Comparison of ENCODE assay signal across 8 mouse cellular contexts in the genomic region with DNA sequence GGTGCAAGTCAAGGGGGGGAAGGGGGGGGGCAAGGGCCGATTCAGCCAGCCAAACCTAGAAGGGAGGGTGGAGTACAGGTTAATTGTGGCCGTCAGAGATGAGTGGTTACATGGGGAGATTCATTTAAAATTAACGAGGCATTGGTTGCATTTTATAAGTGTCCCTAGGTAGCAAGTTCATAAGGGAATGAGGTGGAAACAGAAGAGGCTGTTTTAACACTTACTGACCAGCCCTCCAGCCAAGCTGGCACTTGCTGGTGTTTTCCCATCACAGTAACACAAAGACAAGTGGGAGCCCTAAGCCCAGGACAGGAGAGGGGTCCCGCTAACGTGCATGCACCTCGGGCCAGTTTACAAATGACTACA.
A peak's percentile ranks its signal among the peaks of the same experiment; 100 is the strongest.
DNase-seq lines count a peak whose midpoint lies in the region; ATAC-seq and TF ChIP-seq lines count a peak whose summit lies in the region.

No protein-coding gene starts in this region.

- no peak for ATAC-seq in heart, postnatal 0 days (ENCODE audit: insufficient read depth, low read depth)
- peak; percentile 31; the same call in 1 of the 2 replicates for ATAC-seq in stomach, embryonic 15.5 days (ENCODE audit: insufficient read depth, low FRiP score, low read depth)
- no peak for ATAC-seq in stomach, postnatal 0 days (ENCODE audit: low FRiP score, low TSS enrichment)

- H3K27ac ChIP-seq in heart, postnatal 0 days (ENCODE audit: low read depth), result no peak overlapping the region
- H3K27ac ChIP-seq in stomach, embryonic 15.5 days, result no peak overlapping the region
- H3K27ac ChIP-seq in stomach, postnatal 0 days (replicated peaks), result no peak overlapping the region
- peak overlapping the region; percentile 86 for H3K27ac ChIP-seq in limb, embryonic 10.5 days

- no peak for DNase-seq in heart, postnatal 0 days (ENCODE audit: low spot score)
- DNase-seq in heart, postnatal 36 days, result no peak
- no peak for DNase-seq in stomach, postnatal 0 days (ENCODE audit: low spot score)
- DNase-seq in limb, embryonic 10.5 days (ENCODE audit: low spot score), result peak; percentile 47
- no peak for DNase-seq in layer of hippocampus, postnatal 14 days (ENCODE audit: low spot score in 2 of 2)
- no peak for DNase-seq in adrenal gland, adult 18-20 months (ENCODE audit: low spot score in 2 of 2)
- DNase-seq in ovary, postnatal 14 days (ENCODE audit: low spot score), result no peak

- intact Hi-C loops in heart, postnatal 36 days (cut with DNase I), result no loop called here

- peak overlapping the region; percentile 48 for H3K4me2 ChIP-seq in heart, postnatal 0 days (ENCODE audit: low read depth, low read length)
- peak overlapping the region; percentile 9; the same call in 1 of the 2 replicates for H3K4me2 ChIP-seq in stomach, embryonic 15.5 days
- H3K4me2 ChIP-seq in stomach, postnatal 0 days (replicated peaks; ENCODE audit: low read depth), result no peak overlapping the region

- peaks cover 4% of the 10 kb centered on the region; the same call in 1 of the 2 replicates for H3K9me3 ChIP-seq in heart, postnatal 0 days (replicated peaks; ENCODE audit: control insufficient read depth, low read length)
- no peaks in the 10 kb centered on the region for H3K9me3 ChIP-seq in stomach, embryonic 15.5 days
- H3K9me3 ChIP-seq in stomach, postnatal 0 days (ENCODE audit: control insufficient read depth, low read length), result no peaks in the 10 kb centered on the region
- H3K9me3 ChIP-seq in limb, embryonic 10.5 days (replicated peaks), result no peaks in the 10 kb centered on the region

- no peak overlapping the region for H3K4me3 ChIP-seq in heart, postnatal 0 days (ENCODE audit: low read depth, low read length)
- no peak overlapping the region for H3K4me3 ChIP-seq in stomach, embryonic 15.5 days (replicated peaks)
- H3K4me3 ChIP-seq in stomach, postnatal 0 days (ENCODE audit: low read depth, low read length), result no peak overlapping the region
- H3K4me3 ChIP-seq in limb, embryonic 10.5 days, result peak overlapping the region; percentile 27

- H3K4me1 ChIP-seq in heart, postnatal 0 days (ENCODE audit: control insufficient read depth, insufficient read depth), result peaks cover 25% of the 10 kb centered on the region
- H3K4me1 ChIP-seq in stomach, embryonic 15.5 days, result peaks cover 18% of the 10 kb centered on the region
- H3K4me1 ChIP-seq in stomach, postnatal 0 days (replicated peaks; ENCODE audit: control insufficient read depth, insufficient read depth), result 0 out of 2 replicates have a peak, but pooled peaks cover 2% of the 10 kb centered on the region
- peaks cover 66% of the 10 kb centered on the region for H3K4me1 ChIP-seq in limb, embryonic 10.5 days

- no peak for TF ChIP-seq CTCF in heart, postnatal 0 days (IDR thresholded peaks at IDR 0.05; ENCODE audit: low read depth)
- no peak for TF ChIP-seq CTCF in stomach, postnatal 0 days (IDR thresholded peaks at IDR 0.05; ENCODE audit: low read depth)

- no peaks in the 10 kb centered on the region for H3K27me3 ChIP-seq in heart, postnatal 0 days (ENCODE audit: control insufficient read depth, insufficient read depth, low read length)
- H3K27me3 ChIP-seq in stomach, embryonic 15.5 days (replicated peaks), result no peaks in the 10 kb centered on the region
- H3K27me3 ChIP-seq in stomach, postnatal 0 days (ENCODE audit: control insufficient read depth, insufficient read depth, low read length), result no peaks in the 10 kb centered on the region
- H3K27me3 ChIP-seq in limb, embryonic 10.5 days (ENCODE audit: low read depth, poor library complexity, severe bottlenecking), result 0 out of 2 replicates have a peak, but pooled peaks cover 4% of the 10 kb centered on the region

- TF ChIP-seq EP300 in heart, postnatal 0 days (IDR thresholded peaks at IDR 0.05; ENCODE audit: low read depth), result no peak; the same call in 1 of the 2 replicates
- TF ChIP-seq EP300 in stomach, postnatal 0 days (optimal IDR thresholded peaks at IDR 0.05), result no peak

- H3K9ac ChIP-seq in heart, postnatal 0 days (replicated peaks; ENCODE audit: low read depth, low read length), result peak overlapping the region; percentile 44; the same call in 1 of the 2 replicates
- H3K9ac ChIP-seq in stomach, embryonic 15.5 days, result no peak overlapping the region
- no peak overlapping the region for H3K9ac ChIP-seq in stomach, postnatal 0 days (ENCODE audit: low read length)

- H3K36me3 ChIP-seq in heart, postnatal 0 days (replicated peaks; ENCODE audit: control insufficient read depth, insufficient read depth, low read length), result no peaks in the 10 kb centered on the region
- H3K36me3 ChIP-seq in stomach, embryonic 15.5 days, result no peaks in the 10 kb centered on the region
- H3K36me3 ChIP-seq in stomach, postnatal 0 days (ENCODE audit: control insufficient read depth, insufficient read depth, low read length), result no peaks in the 10 kb centered on the region
- no peaks in the 10 kb centered on the region for H3K36me3 ChIP-seq in limb, embryonic 10.5 days

- WGBS in heart, postnatal 0 days, result 36% methylated on average over 6 of the region's 6 CpGs
- WGBS in stomach, embryonic 15.5 days, result 30% methylated on average over 6 of the region's 6 CpGs
- WGBS in stomach, postnatal 0 days, result 38% methylated on average over 6 of the region's 6 CpGs
- WGBS in limb, embryonic 10.5 days, result 12% methylated on average over 6 of the region's 6 CpGs
